Mouse (Mus musculus): ENCODE measurements around the gene Shisa9. TPM values are rescaled to one million over a fixed set of nuclear protein-coding genes. Genes with fewer than 3 reads are reported as not detected.

The Shisa9 gene
- polyA plus RNA-seq, 1 experiment from 2014 or later: 7.2 TPM

DNA sequence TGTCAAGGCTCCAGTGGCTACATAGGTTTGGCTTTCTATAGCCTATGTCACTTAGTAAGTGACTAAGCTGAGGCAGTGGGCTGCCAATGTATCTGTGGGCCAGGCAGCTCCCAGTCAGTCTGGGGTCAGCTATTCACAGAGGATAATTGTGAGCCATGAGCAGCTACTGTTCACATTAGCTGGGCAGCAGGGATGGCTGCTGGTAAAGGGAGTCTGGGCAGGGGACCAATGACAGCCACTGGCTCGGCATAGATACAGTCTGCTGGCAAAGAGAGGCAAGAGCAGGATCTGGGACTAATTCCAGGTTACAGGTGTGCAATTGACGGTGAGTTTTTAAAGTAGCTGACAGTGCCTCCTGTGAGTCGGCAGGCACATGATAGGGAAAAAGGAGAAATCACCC is 145.9 kb downstream of the Shisa9 start:
- no peak overlapping the region for H3K9ac ChIP-seq (replicated peaks; ENCODE audit: low read depth, low read length)
- 57% methylated on average over 3 of the region's 3 CpGs for WGBS
- peak; percentile 57; the same call in 1 of the 2 replicates for ATAC-seq
- H3K4me3 ChIP-seq (replicated peaks; ENCODE audit: low read length): no peak overlapping the region
- no peak overlapping the region for H3K4me2 ChIP-seq (ENCODE audit: low read length)
- H3K27me3 ChIP-seq (replicated peaks; ENCODE audit: control insufficient read depth, insufficient read depth, low read length): no peaks in the 10 kb centered on the region
- H3K9me3 ChIP-seq (ENCODE audit: control insufficient read depth, low read length): no peaks in the 10 kb centered on the region
- peaks cover 3% of the 10 kb centered on the region; the same call in 1 of the 2 replicates for H3K4me1 ChIP-seq (replicated peaks; ENCODE audit: control insufficient read depth, insufficient read depth, low read length)
- H3K36me3 ChIP-seq (ENCODE audit: control insufficient read depth, insufficient read depth): no peaks in the 10 kb centered on the region
- H3K27ac ChIP-seq (ENCODE audit: low read length): no peak overlapping the region

DNA sequence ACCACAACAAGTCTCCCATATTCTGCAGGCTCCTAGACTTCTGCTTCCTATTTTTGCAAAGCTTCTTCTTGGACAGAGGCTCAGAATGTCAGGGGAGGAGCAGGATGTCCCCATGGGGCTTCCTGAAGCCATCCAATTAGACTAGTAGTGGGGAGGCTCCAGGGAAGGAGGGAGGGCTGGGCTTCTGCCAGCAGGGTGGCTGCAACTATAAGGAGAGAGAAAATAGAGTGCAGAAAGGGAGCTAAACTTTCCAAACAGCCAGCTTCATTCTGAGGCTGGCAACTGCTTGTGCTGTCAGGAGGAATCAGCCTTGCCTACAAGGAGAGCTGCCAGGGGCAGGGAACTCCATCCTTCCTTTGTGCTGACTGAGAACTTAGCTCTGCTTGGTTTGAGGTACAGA is 162.8 kb downstream of the Shisa9 start:
- H3K36me3 ChIP-seq (ENCODE audit: control insufficient read depth, insufficient read depth): no peaks in the 10 kb centered on the region
- H3K9ac ChIP-seq (replicated peaks; ENCODE audit: low read depth, low read length): no peak overlapping the region
- peaks cover 4% of the 10 kb centered on the region for H3K4me1 ChIP-seq (replicated peaks; ENCODE audit: control insufficient read depth, insufficient read depth, low read length)
- H3K9me3 ChIP-seq (ENCODE audit: control insufficient read depth, low read length): no peaks in the 10 kb centered on the region
- peak; percentile 77; the same call in 1 of the 2 replicates for ATAC-seq
- H3K27me3 ChIP-seq (replicated peaks; ENCODE audit: control insufficient read depth, insufficient read depth, low read length): no peaks in the 10 kb centered on the region
- H3K27ac ChIP-seq (ENCODE audit: low read length): no peak overlapping the region
- no peak overlapping the region for H3K4me3 ChIP-seq (replicated peaks; ENCODE audit: low read length)
- no peak overlapping the region for H3K4me2 ChIP-seq (ENCODE audit: low read length)

DNA sequence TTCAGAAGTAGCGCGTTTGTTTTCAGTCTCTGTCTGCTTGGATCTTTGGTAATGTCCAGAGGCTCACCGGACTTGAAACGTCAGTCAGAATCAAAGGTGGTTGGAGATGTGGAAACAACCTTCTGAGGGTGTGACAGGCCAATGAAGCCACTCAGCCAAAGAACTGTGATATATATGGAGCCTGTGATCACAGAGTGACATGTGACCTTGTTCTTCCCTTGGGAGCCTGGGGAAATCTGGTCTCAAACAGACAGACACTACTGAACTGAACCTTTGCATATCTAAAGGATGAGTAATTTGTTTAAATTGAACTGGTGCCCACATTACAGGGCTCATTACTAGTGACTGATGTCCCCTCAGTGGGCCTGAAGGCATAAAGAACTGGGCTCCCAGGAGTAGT is 168.1 kb downstream of the Shisa9 start:
- 47% methylated on average over 4 of the region's 4 CpGs for WGBS
- no peaks in the 10 kb centered on the region for H3K27me3 ChIP-seq (replicated peaks; ENCODE audit: control insufficient read depth, insufficient read depth, low read length)
- no peak for ATAC-seq

DNA sequence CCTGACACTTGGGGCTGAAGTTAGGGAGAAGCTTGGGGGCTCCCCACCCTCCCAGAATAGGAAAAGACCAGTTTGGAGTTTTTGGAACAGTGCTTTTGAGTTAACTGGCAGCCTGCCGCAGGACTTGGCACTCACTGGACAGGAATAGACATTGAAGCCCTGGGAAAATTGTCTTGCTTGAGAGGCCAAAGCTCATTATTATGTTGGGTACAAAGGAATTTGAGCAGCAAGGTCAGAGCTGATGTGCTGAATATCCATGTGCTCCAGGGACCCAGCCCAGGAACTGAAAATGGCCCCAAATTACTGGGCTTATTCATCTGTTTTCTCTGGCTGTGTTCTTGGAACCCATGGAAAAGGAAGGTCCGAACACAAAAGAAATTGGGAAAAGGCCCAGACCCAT is 170.6 kb downstream of the Shisa9 start:
- Histone ChIP-seq H3K9me3 (ENCODE audit: control insufficient read depth, low read length) (no peaks in the 10 kb centered on the region), H3K27me3 (replicated peaks; ENCODE audit: control insufficient read depth, insufficient read depth, low read length) (no peaks in the 10 kb centered on the region), H3K4me1 (replicated peaks; ENCODE audit: control insufficient read depth, insufficient read depth, low read length) (peaks cover 8% of the 10 kb centered on the region), H3K4me2 (ENCODE audit: low read length) (no peak overlapping the region), H3K36me3 (ENCODE audit: control insufficient read depth, insufficient read depth) (no peaks in the 10 kb centered on the region), H3K4me3 (replicated peaks; ENCODE audit: low read length) (no peak overlapping the region), H3K9ac (replicated peaks; ENCODE audit: low read depth, low read length) (no peak overlapping the region), H3K27ac (ENCODE audit: low read length) (no peak overlapping the region)
- peak; percentile 77 for ATAC-seq
- WGBS: 31% methylated on average over 2 of the region's 2 CpGs

More for the DNA sequence above, 168.1 kb downstream of the Shisa9 start:
- H3K27ac ChIP-seq (ENCODE audit: low read length): no peak overlapping the region
- no peak overlapping the region for H3K9ac ChIP-seq (replicated peaks; ENCODE audit: low read depth, low read length)
- H3K4me2 ChIP-seq (ENCODE audit: low read length): no peak overlapping the region
- no peaks in the 10 kb centered on the region for H3K9me3 ChIP-seq (ENCODE audit: control insufficient read depth, low read length)
- H3K4me3 ChIP-seq (replicated peaks; ENCODE audit: low read length): no peak overlapping the region
- H3K4me1 ChIP-seq (replicated peaks; ENCODE audit: control insufficient read depth, insufficient read depth, low read length): peaks cover 8% of the 10 kb centered on the region
- no peaks in the 10 kb centered on the region for H3K36me3 ChIP-seq (ENCODE audit: control insufficient read depth, insufficient read depth)

DNA sequence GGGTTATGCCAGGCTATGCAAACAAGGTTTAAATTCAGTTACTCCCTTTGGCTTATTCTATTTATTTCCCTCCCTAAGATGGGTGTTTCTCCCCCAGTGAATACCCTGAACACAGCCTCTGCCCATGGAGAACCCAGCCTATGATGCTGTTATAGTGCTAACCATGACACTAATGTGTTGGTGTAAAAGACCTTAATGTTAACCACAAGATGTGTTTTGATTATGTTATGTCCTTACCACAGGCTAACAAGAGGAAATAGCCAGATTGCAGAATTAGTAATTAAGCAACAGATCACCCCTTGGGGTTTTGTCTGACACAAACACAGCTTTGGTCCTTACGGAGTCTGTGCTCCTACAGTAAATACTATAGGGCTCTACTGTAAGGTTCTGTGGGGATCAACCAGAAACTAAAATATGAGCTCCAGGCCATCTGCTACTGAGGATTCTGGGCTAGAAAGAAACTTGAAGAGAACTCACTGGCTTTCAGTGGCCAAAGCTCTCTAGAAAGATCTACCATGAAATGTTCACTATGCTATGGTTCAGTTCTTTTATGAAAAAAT is 189.6 kb downstream of the Shisa9 start:
- Histone ChIP-seq H3K9ac (replicated peaks; ENCODE audit: low read depth, low read length) (no peak overlapping the region), H3K27ac (ENCODE audit: low read length) (no peak overlapping the region), H3K4me2 (ENCODE audit: low read length) (no peak overlapping the region), H3K36me3 (ENCODE audit: control insufficient read depth, insufficient read depth) (no peaks in the 10 kb centered on the region), H3K27me3 (replicated peaks; ENCODE audit: control insufficient read depth, insufficient read depth, low read length) (no peaks in the 10 kb centered on the region), H3K4me1 (replicated peaks; ENCODE audit: control insufficient read depth, insufficient read depth, low read length) (no peaks in the 10 kb centered on the region), H3K4me3 (replicated peaks; ENCODE audit: low read length) (no peak overlapping the region), H3K9me3 (ENCODE audit: control insufficient read depth, low read length) (no peaks in the 10 kb centered on the region)
- 75% methylated on average over 1 of the region's 1 CpGs for WGBS
- no peak for ATAC-seq

DNA sequence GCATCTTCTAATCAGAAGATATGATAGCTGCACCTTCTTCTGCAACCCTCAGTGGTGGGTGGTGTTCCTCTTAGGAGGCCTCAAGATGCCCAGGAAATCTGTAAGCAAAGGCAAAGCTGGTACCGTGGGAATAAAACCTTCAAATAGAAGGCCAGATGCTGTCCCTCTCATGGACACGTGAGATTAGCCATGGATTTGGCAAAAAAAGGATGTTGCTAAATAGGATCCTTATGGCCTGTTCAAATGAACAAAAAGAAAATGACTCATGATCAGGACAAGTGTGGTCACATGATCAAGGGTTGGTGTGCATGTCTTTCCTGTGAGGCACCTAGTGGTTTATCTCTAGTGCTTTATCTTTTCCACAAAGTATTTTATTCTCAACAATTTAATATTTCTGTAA is 194.1 kb downstream of the Shisa9 start:
- Histone ChIP-seq H3K4me1 (replicated peaks; ENCODE audit: control insufficient read depth, insufficient read depth, low read length) (no peaks in the 10 kb centered on the region), H3K36me3 (ENCODE audit: control insufficient read depth, insufficient read depth) (no peaks in the 10 kb centered on the region), H3K4me2 (ENCODE audit: low read length) (no peak overlapping the region), H3K27me3 (replicated peaks; ENCODE audit: control insufficient read depth, insufficient read depth, low read length) (no peaks in the 10 kb centered on the region), H3K4me3 (replicated peaks; ENCODE audit: low read length) (no peak overlapping the region), H3K27ac (ENCODE audit: low read length) (no peak overlapping the region), H3K9me3 (ENCODE audit: control insufficient read depth, low read length) (no peaks in the 10 kb centered on the region), H3K9ac (replicated peaks; ENCODE audit: low read depth, low read length) (no peak overlapping the region)
- ATAC-seq: no peak
- WGBS: 75% methylated on average over 2 of the region's 2 CpGs

DNA sequence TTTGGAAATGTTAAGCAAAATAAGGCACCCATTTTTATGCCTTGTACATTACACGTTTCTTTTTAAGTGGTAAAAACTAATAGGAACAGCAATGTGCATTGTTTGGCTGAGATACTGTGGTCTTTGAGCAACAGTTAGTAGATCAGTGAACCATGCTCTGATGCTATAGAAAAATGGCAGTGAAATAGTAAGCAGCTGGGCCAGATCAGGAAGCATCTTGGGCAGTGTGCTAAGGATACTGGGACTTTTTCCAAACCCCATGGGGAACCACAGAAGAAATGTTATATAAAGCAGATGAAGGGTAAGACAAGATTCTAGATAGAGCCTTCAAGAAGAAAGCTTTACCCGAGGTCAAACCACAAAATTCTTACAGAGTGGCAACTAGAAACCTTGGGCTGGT is 205.8 kb downstream of the Shisa9 start:
- Histone ChIP-seq H3K4me3 (replicated peaks; ENCODE audit: low read length) (no peak overlapping the region), H3K9me3 (ENCODE audit: control insufficient read depth, low read length) (no peaks in the 10 kb centered on the region), H3K27me3 (replicated peaks; ENCODE audit: control insufficient read depth, insufficient read depth, low read length) (no peaks in the 10 kb centered on the region), H3K4me1 (replicated peaks; ENCODE audit: control insufficient read depth, insufficient read depth, low read length) (no peaks in the 10 kb centered on the region), H3K4me2 (ENCODE audit: low read length) (no peak overlapping the region), H3K9ac (replicated peaks; ENCODE audit: low read depth, low read length) (no peak overlapping the region), H3K36me3 (ENCODE audit: control insufficient read depth, insufficient read depth) (no peaks in the 10 kb centered on the region), H3K27ac (ENCODE audit: low read length) (no peak overlapping the region)
- no peak for ATAC-seq
- WGBS: 76% methylated on average over 2 of the region's 2 CpGs

DNA sequence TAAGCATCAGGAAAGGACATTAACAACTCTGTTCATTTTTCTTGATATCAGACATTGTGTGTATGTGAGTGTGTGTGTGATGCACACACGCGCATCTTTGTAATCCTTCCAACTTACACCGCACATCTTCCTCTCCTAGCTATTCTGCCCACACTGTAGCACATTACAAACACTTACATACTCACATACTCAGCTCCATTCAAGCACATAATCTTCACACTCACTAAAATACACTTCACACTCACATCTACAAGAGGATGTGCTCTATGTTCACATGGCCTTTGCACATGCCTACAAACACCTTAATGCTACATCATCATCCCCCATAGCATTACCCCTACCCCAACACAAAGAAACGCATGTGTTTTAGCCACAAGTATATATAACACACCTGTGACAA is 212.9 kb downstream of the Shisa9 start:
- Histone ChIP-seq H3K4me3 (replicated peaks; ENCODE audit: low read length) (no peak overlapping the region), H3K4me1 (replicated peaks; ENCODE audit: control insufficient read depth, insufficient read depth, low read length) (no peaks in the 10 kb centered on the region), H3K36me3 (ENCODE audit: control insufficient read depth, insufficient read depth) (no peaks in the 10 kb centered on the region), H3K27ac (ENCODE audit: low read length) (no peak overlapping the region), H3K9me3 (ENCODE audit: control insufficient read depth, low read length) (no peaks in the 10 kb centered on the region), H3K4me2 (ENCODE audit: low read length) (no peak overlapping the region), H3K27me3 (replicated peaks; ENCODE audit: control insufficient read depth, insufficient read depth, low read length) (no peaks in the 10 kb centered on the region), H3K9ac (replicated peaks; ENCODE audit: low read depth, low read length) (no peak overlapping the region)
- ATAC-seq: no peak
- 98% methylated on average over 4 of the region's 4 CpGs for WGBS

DNA sequence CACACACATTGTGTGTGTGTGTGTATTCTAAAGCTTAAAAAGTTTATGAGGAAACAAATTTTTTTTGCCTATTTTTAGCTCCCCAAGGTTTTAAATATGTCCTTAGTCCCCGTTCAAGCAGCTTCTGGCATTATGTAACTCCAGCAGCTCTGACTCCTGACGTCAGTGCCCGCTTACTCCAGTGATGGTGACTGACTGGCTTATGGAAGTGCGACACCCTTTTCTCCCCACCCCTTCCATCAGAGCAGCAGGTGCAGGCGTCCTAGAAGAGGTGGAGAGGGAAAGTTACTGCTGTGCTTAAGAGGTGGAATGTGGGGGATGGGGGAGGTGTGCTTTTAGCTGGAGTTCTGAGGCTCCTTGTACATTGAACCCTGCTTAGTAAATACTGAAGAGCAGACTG is 213.7 kb downstream of the Shisa9 start:
- ATAC-seq: no peak
- no peaks in the 10 kb centered on the region for H3K9me3 ChIP-seq (ENCODE audit: control insufficient read depth, low read length)
- WGBS: 55% methylated on average over 5 of the region's 5 CpGs

DNA sequence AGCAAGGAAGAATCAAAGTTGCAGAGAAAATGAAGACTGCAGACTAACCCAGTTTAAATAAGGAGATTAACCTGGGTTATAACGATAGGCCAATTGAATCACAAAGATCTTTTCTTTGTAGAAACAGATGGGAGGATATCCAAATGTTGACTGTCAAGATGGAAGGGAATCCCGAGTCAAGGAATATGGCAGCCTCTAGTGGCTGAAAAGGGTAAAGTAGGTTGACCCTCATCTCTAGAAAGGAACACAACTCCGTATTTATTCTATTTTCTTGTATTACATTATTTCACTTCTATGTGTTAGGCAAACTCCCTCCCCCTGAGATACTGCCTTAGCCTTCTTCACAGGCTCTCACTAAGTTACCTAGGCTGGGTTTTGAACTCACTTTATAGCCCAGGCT is 217.3 kb downstream of the Shisa9 start:
- no peak for ATAC-seq

More for the DNA sequence above, 213.7 kb downstream of the Shisa9 start:
- H3K4me1 ChIP-seq (replicated peaks; ENCODE audit: control insufficient read depth, insufficient read depth, low read length): 0 out of 2 replicates have a peak, but pooled peaks cover 2% of the 10 kb centered on the region
- H3K27me3 ChIP-seq (replicated peaks; ENCODE audit: control insufficient read depth, insufficient read depth, low read length): no peaks in the 10 kb centered on the region
- no peak overlapping the region for H3K4me2 ChIP-seq (ENCODE audit: low read length)
- H3K27ac ChIP-seq (ENCODE audit: low read length): no peak overlapping the region
- H3K4me3 ChIP-seq (replicated peaks; ENCODE audit: low read length): no peak overlapping the region
- no peak overlapping the region for H3K9ac ChIP-seq (replicated peaks; ENCODE audit: low read depth, low read length)
- H3K36me3 ChIP-seq (ENCODE audit: control insufficient read depth, insufficient read depth): no peaks in the 10 kb centered on the region

More for the DNA sequence above, 217.3 kb downstream of the Shisa9 start:
- WGBS: 18% methylated on average over 3 of the region's 3 CpGs
- H3K9me3 ChIP-seq (ENCODE audit: control insufficient read depth, low read length): no peaks in the 10 kb centered on the region
- 0 out of 2 replicates have a peak, but pooled peaks cover 2% of the 10 kb centered on the region for H3K4me1 ChIP-seq (replicated peaks; ENCODE audit: control insufficient read depth, insufficient read depth, low read length)
- H3K27me3 ChIP-seq (replicated peaks; ENCODE audit: control insufficient read depth, insufficient read depth, low read length): no peaks in the 10 kb centered on the region
- no peak overlapping the region for H3K4me3 ChIP-seq (replicated peaks; ENCODE audit: low read length)
- no peak overlapping the region for H3K27ac ChIP-seq (ENCODE audit: low read length)
- H3K4me2 ChIP-seq (ENCODE audit: low read length): no peak overlapping the region
- no peaks in the 10 kb centered on the region for H3K36me3 ChIP-seq (ENCODE audit: control insufficient read depth, insufficient read depth)
- no peak overlapping the region for H3K9ac ChIP-seq (replicated peaks; ENCODE audit: low read depth, low read length)

Measured in forebrain, embryonic 16.5 days (tissue).